Mouse (Mus musculus) forebrain, embryonic 13.5 days (tissue): ENCODE data around the gene 2310057M21Rik. TPM values are rescaled to one million over a fixed set of nuclear protein-coding genes. Genes with fewer than 3 reads are reported as not detected.

Experiments
- ATAC-seq: fragments of 200-750 bp; cut with Nextera tagmentation; 2 replicates; pipeline ENCODE4 v1.8.0; 2017
- H3K27ac ChIP-seq: fragments of 300-500 bp; sonication (generic); 2 replicates; pipeline ENCODE4 v1.5.1; 2015; ENCODE audit warnings: inconsistent platforms, mild to moderate bottlenecking, moderate library complexity
- H3K27me3 ChIP-seq: fragments of 300-500 bp; sonication (generic); 2 replicates; pipeline ENCODE4 v1.6.1; 2015; ENCODE audit warnings: mild to moderate bottlenecking, inconsistent platforms
- H3K36me3 ChIP-seq: fragments of 300-500 bp; sonication (generic); 2 replicates; pipeline ENCODE4 v1.6.1; 2015; ENCODE audit warnings: mild to moderate bottlenecking, inconsistent platforms; ENCODE audit not compliant: poor library complexity, severe bottlenecking
- H3K4me1 ChIP-seq: fragments of 300-500 bp; sonication (generic); 2 replicates; pipeline ENCODE4 v1.6.1; 2015; ENCODE audit warnings: inconsistent platforms
- H3K4me2 ChIP-seq: fragments of 300-500 bp; sonication (generic); 2 replicates; pipeline ENCODE4 v1.6.1; 2015; ENCODE audit warnings: inconsistent platforms, mild to moderate bottlenecking, moderate library complexity
- H3K4me3 ChIP-seq: fragments of 300-500 bp; sonication (generic); 2 replicates; pipeline ENCODE4 v1.5.1; 2015; ENCODE audit warnings: mild to moderate bottlenecking, inconsistent platforms
- H3K9ac ChIP-seq: fragments of 300-500 bp; sonication (generic); 2 replicates; pipeline ENCODE4 v1.6.1; 2015; ENCODE audit warnings: mild to moderate bottlenecking, inconsistent platforms
- H3K9me3 ChIP-seq: fragments of 300-500 bp; sonication (generic); replicated peaks from 2 replicates; pipeline ENCODE4 v1.6.1; 2016; ENCODE audit warnings: inconsistent platforms
- WGBS: fragments of 180-500 bp; shearing (Covaris S2); methylation state at CpG from one replicate; pipeline ENCODE4 v1.1.7; 2015; 5-methylcytosine and 5-hydroxymethylcytosine counted together
- polyA plus RNA-seq: library from polyadenylated mRNA; unstranded; fragments of >200 nt; fragmentation: Nextera tagmentation; extraction: Ambion mirVana; gene quantifications from 2 replicates; pipeline ENCODE4 v1.2.1, GENCODE M21; 2015

Gene 2310057M21Rik
- polyA plus RNA-seq, 1 experiment from 2014 or later, result 17.9 TPM

GRCm38 (mm10) chr7:131314493-131314892 is 48.1 kb downstream of the 2310057M21Rik start:
- 90% methylated on average over 7 of the region's 7 CpGs for WGBS

GRCm38 (mm10) chr7:131306733-131307132 is 55.8 kb downstream of the 2310057M21Rik start:
- H3K4me3 ChIP-seq, result no peak overlapping the region
- ATAC-seq, result no peak
- H3K9ac ChIP-seq, result no peak overlapping the region
- H3K36me3 ChIP-seq, result no peaks in the 10 kb centered on the region
- H3K4me2 ChIP-seq, result no peak overlapping the region
- no peak overlapping the region for H3K27ac ChIP-seq
- H3K27me3 ChIP-seq, result no peaks in the 10 kb centered on the region
- WGBS, result 85% methylated on average over 5 of the region's 5 CpGs
- no peaks in the 10 kb centered on the region for H3K4me1 ChIP-seq
- H3K9me3 ChIP-seq, result no peaks in the 10 kb centered on the region

More at GRCm38 (mm10) chr7:131314493-131314892, 48.1 kb downstream of the 2310057M21Rik start:
- no peak for ATAC-seq
- no peak overlapping the region for H3K4me3 ChIP-seq
- no peaks in the 10 kb centered on the region for H3K9me3 ChIP-seq
- no peaks in the 10 kb centered on the region for H3K4me1 ChIP-seq
- no peak overlapping the region for H3K27ac ChIP-seq
- H3K9ac ChIP-seq, result no peak overlapping the region
- no peaks in the 10 kb centered on the region for H3K27me3 ChIP-seq
- H3K4me2 ChIP-seq, result no peak overlapping the region
- no peaks in the 10 kb centered on the region for H3K36me3 ChIP-seq

- Histone ChIP-seq H3K9me3 (no peaks in the 10 kb centered on the region), H3K9ac (no peak overlapping the region), H3K36me3 (no peaks in the 10 kb centered on the region), H3K27ac (no peak overlapping the region), H3K4me2 (no peak overlapping the region), H3K4me3 (no peak overlapping the region), H3K27me3 (no peaks in the 10 kb centered on the region), H3K4me1 (no peaks in the 10 kb centered on the region)
- ATAC-seq, result no peak
- WGBS, result 87% methylated on average over 8 of the region's 8 CpGs
Measured at GRCm38 (mm10) chr7:131303340-131303739, 59.2 kb downstream of the 2310057M21Rik start.

- Histone ChIP-seq H3K4me1 (no peaks in the 10 kb centered on the region), H3K36me3 (no peaks in the 10 kb centered on the region), H3K27me3 (no peaks in the 10 kb centered on the region), H3K4me2 (no peak overlapping the region), H3K4me3 (no peak overlapping the region), H3K27ac (no peak overlapping the region), H3K9me3 (no peaks in the 10 kb centered on the region), H3K9ac (no peak overlapping the region)
- ATAC-seq, result no peak
- WGBS, result 80% methylated on average over 8 of the region's 8 CpGs
Measured at GRCm38 (mm10) chr7:131297151-131297550, 65.4 kb downstream of the 2310057M21Rik start.

Other genes starting within 250 kb of the 2310057M21Rik start
- not detected in 2 replicates for gene 4933402N03Rik, start 216.4 kb downstream of the 2310057M21Rik start, polyA plus RNA-seq
- gene 5430419D17Rik, start 188.4 kb downstream of the 2310057M21Rik start, polyA plus RNA-seq, result not detected in 2 replicates
- not detected in 2 replicates for gene Cuzd1, start 40.5 kb downstream of the 2310057M21Rik start, polyA plus RNA-seq
- not detected in 2 replicates for gene Fam24b, start 33.2 kb downstream of the 2310057M21Rik start, polyA plus RNA-seq
- not detected in 2 replicates for gene Fam24a, start 28.9 kb downstream of the 2310057M21Rik start, polyA plus RNA-seq
- 39.6 and 43.1 TPM in 2 replicates for gene Pstk, start 8.4 kb upstream of the 2310057M21Rik start, polyA plus RNA-seq
- 17.0 and 17.1 TPM in 2 replicates for gene Ikzf5, start 47.8 kb upstream of the 2310057M21Rik start, polyA plus RNA-seq
- 86.1 and 89.4 TPM in 2 replicates for gene Acadsb, start 47.8 kb upstream of the 2310057M21Rik start, polyA plus RNA-seq
- 0.31 and 0.56 TPM in 2 replicates for gene Hmx3, start 180.1 kb upstream of the 2310057M21Rik start, polyA plus RNA-seq
- gene Hmx2, start 186.0 kb upstream of the 2310057M21Rik start, polyA plus RNA-seq, result 0.44 and 0.99 TPM in 2 replicates
- gene Bub3, start 197.5 kb upstream of the 2310057M21Rik start, polyA plus RNA-seq, result 240 and 247 TPM in 2 replicates